Comparison of ENCODE assay signal across 20 mouse cellular contexts in genomic region chr14:38547257-38547656, GRCm38 (mm10).
DNase-seq lines count a peak whose midpoint lies in the region; ATAC-seq and TF ChIP-seq lines count a peak whose summit lies in the region.
"Had no signal": no experiment of that assay in that cellular context is flagged by ENCODE, and none has a peak within 500 bp of the region (broad histone marks: within the 10 kb centered on the region; RNA-seq: fewer than 3 reads in every experiment).

No protein-coding gene starts in this region.

- H3K27ac ChIP-seq in midbrain, embryonic 12.5 days (replicated peaks): no peak overlapping the region
- H3K27ac ChIP-seq in midbrain, embryonic 10.5 days (replicated peaks): no peak overlapping the region
- H3K27ac ChIP-seq in MEL (ENCODE audit: control insufficient read depth, low read depth, low read length): peak overlapping the region; percentile 100
- H3K27ac ChIP-seq: embryonic facial prominence, embryonic 12.5 days; heart, adult 2 months; heart, embryonic 15.5 days; hindbrain, embryonic 15.5 days had no signal

- no peak for DNase-seq in frontal cortex, postnatal 14 days (ENCODE audit: low spot score in 2 of 2)
- DNase-seq in midbrain, embryonic 10.5 days (ENCODE audit: low spot score): no peak
- DNase-seq in MEL (ENCODE audit: low read depth, low spot score): peak; percentile 98
- peak; percentile 42 for DNase-seq in brain, adult 2 months (ENCODE audit: low read depth, low spot score)
- DNase-seq in left cerebral cortex, adult 11 months (ENCODE audit: low spot score): no peak
- DNase-seq: adrenal gland, adult 8-10 months; adrenal gland, postnatal 36 days; cerebellum, adult 11-12 months; cerebellum, adult 9-10 months; cerebellum, postnatal 25 days; gastrocnemius, postnatal 14 days; heart, adult 2 months; heart, postnatal 14 days had no signal

- H3K9ac ChIP-seq in midbrain, embryonic 12.5 days (replicated peaks): no peak overlapping the region
- H3K9ac ChIP-seq in MEL (ENCODE audit: control insufficient read depth, low read depth, low read length, poor library complexity, severe bottlenecking): no peak overlapping the region
- H3K9ac ChIP-seq: embryonic facial prominence, embryonic 12.5 days; heart, embryonic 15.5 days; hindbrain, embryonic 15.5 days had no signal

- no peaks in the 10 kb centered on the region for H3K27me3 ChIP-seq in midbrain, embryonic 12.5 days
- H3K27me3 ChIP-seq in midbrain, embryonic 10.5 days (ENCODE audit: low read depth, poor library complexity, severe bottlenecking): no peaks in the 10 kb centered on the region
- no peaks in the 10 kb centered on the region for H3K27me3 ChIP-seq in MEL (ENCODE audit: control insufficient read depth in 1 of 2, insufficient read depth in 2 of 2, low read length in 2 of 2)
- H3K27me3 ChIP-seq: CH12.LX; embryonic facial prominence, embryonic 12.5 days; heart, embryonic 15.5 days; hindbrain, embryonic 15.5 days had no signal

- peak; percentile 98 for TF ChIP-seq EP300 in MEL (IDR thresholded peaks at IDR 0.05; ENCODE audit: low read depth in 1 of 2, low read length in 2 of 2)

- no peaks in the 10 kb centered on the region for H3K36me3 ChIP-seq in midbrain, embryonic 12.5 days
- H3K36me3 ChIP-seq in midbrain, embryonic 10.5 days: no peaks in the 10 kb centered on the region
- peaks cover 0 to 31% of the 10 kb centered on the region in 2 experiments; a peak in 2 of 4 replicates for H3K36me3 ChIP-seq in MEL (ENCODE audit: control insufficient read depth in 1 of 2, insufficient read depth in 2 of 2, low read length in 2 of 2)
- H3K36me3 ChIP-seq: embryonic facial prominence, embryonic 12.5 days; heart, embryonic 15.5 days; hindbrain, embryonic 15.5 days had no signal

- TF ChIP-seq RAD21 in MEL (IDR thresholded peaks at IDR 0.05; ENCODE audit: low read depth, low read length): no peak

- TF ChIP-seq POLR2A in MEL (IDR thresholded peaks at IDR 0.05; ENCODE audit: control insufficient read depth in 1 of 2, insufficient read depth in 1 of 2, low read depth in 1 of 2, low read length in 2 of 2, poor library complexity in 1 of 2): no peak

- 44% methylated on average over 2 of the region's 2 CpGs for WGBS in midbrain, embryonic 12.5 days
- WGBS in midbrain, embryonic 10.5 days: 67% methylated on average over 2 of the region's 2 CpGs

- no peaks in the 10 kb centered on the region for H3K79me2 ChIP-seq in MEL (ENCODE audit: control insufficient read depth, insufficient read depth, low read length, poor library complexity)

- no peaks in the 10 kb centered on the region for H3K9me3 ChIP-seq in midbrain, embryonic 12.5 days
- no peaks in the 10 kb centered on the region for H3K9me3 ChIP-seq in midbrain, embryonic 10.5 days (replicated peaks)
- H3K9me3 ChIP-seq in MEL (replicated peaks; ENCODE audit: insufficient read depth, low read length): no peaks in the 10 kb centered on the region
- H3K9me3 ChIP-seq: embryonic facial prominence, embryonic 12.5 days; heart, embryonic 15.5 days; hindbrain, embryonic 15.5 days had no signal

- H3K4me3 ChIP-seq in midbrain, embryonic 12.5 days: no peak overlapping the region
- H3K4me3 ChIP-seq in midbrain, embryonic 10.5 days: no peak overlapping the region
- H3K4me3 ChIP-seq in MEL (ENCODE audit: control insufficient read depth in 1 of 2, insufficient read depth in 1 of 2, low read depth in 2 of 2, low read length in 2 of 2): no peak overlapping the region
- H3K4me3 ChIP-seq: embryonic facial prominence, embryonic 12.5 days; heart, adult 2 months; heart, embryonic 15.5 days; hindbrain, embryonic 15.5 days had no signal

- H3K4me2 ChIP-seq in midbrain, embryonic 12.5 days (replicated peaks): no peak overlapping the region
- H3K4me2 ChIP-seq: embryonic facial prominence, embryonic 12.5 days; heart, embryonic 11.5 days; heart, embryonic 15.5 days; hindbrain, embryonic 15.5 days had no signal

- no peak for TF ChIP-seq CTCF in MEL (IDR thresholded peaks at IDR 0.05 in 2 of 3, conservative IDR thresholded peaks at IDR 0.05 in 1 of 3; ENCODE audit: control insufficient read depth in 1 of 3, insufficient read depth in 1 of 3, low read depth in 2 of 3, low read length in 3 of 3, poor library complexity in 1 of 3, severe bottlenecking in 1 of 3)

- no peaks in the 10 kb centered on the region for H3K4me1 ChIP-seq in midbrain, embryonic 12.5 days
- H3K4me1 ChIP-seq in midbrain, embryonic 10.5 days: no peaks in the 10 kb centered on the region; the same call in 1 of the 2 replicates
- H3K4me1 ChIP-seq in MEL (ENCODE audit: control insufficient read depth in 1 of 2, insufficient read depth in 2 of 2, low read length in 2 of 2): peaks cover 17 to 34% of the 10 kb centered on the region in 2 experiments
- H3K4me1 ChIP-seq: embryonic facial prominence, embryonic 12.5 days; heart, embryonic 15.5 days; hindbrain, embryonic 15.5 days had no signal

- ATAC-seq in frontal cortex, adult (ENCODE audit: low TSS enrichment): peak; percentile 64
- peak; percentile 44; the same call in 1 of the 2 replicates for ATAC-seq in midbrain, embryonic 12.5 days (ENCODE audit: low FRiP score, low read depth)

TF ChIP-seq in MEL, 35 proteins besides CTCF, POLR2A, EP300 and RAD21:
- TF ChIP-seq KAT2A (conservative IDR thresholded peaks at IDR 0.05; ENCODE audit: low read depth, low read length): no peak; the same call in 1 of the 2 replicates
- peak; percentile 99 for TF ChIP-seq GATA1 (IDR thresholded peaks at IDR 0.05; ENCODE audit: low read depth, low read length)
- TF ChIP-seq NRF1 (IDR thresholded peaks at IDR 0.05; ENCODE audit: insufficient read depth, low read depth, low read length, poor library complexity, severe bottlenecking): no peak
- no peak for TF ChIP-seq USF1 (IDR thresholded peaks at IDR 0.05; ENCODE audit: low read depth, low read length)
- no peak for TF ChIP-seq CHD1 (IDR thresholded peaks at IDR 0.05; ENCODE audit: low read depth, low read length)
- no peak for TF ChIP-seq ELF1 (IDR thresholded peaks at IDR 0.05; ENCODE audit: low read depth, low read length)
- peak; percentile 38; the same call in 1 of the 2 replicates for TF ChIP-seq MEF2A (IDR thresholded peaks at IDR 0.05; ENCODE audit: extremely low read depth, insufficient replicate concordance, low read depth, low read length, poor library complexity, severe bottlenecking)
- TF ChIP-seq MAX (IDR thresholded peaks at IDR 0.05; ENCODE audit: low read length): peak; percentile 37; the same call in 1 of the 2 replicates
- peak; percentile 93 for TF ChIP-seq TAL1 (IDR thresholded peaks at IDR 0.05; ENCODE audit: low read length)
- peak; percentile 60 for TF ChIP-seq MXI1 (IDR thresholded peaks at IDR 0.05; ENCODE audit: low read depth, low read length)
- TF ChIP-seq USF2 (IDR thresholded peaks at IDR 0.05; ENCODE audit: borderline replicate concordance in 1 of 2, insufficient read depth in 1 of 2, low read depth in 1 of 2, low read length in 2 of 2): no peak
- TF ChIP-seq GABPA (IDR thresholded peaks at IDR 0.05; ENCODE audit: low read depth, low read length): no peak
- TF ChIP-seq MYB (IDR thresholded peaks at IDR 0.05; ENCODE audit: low read depth, low read length): no peak
- peak; percentile 91 for TF ChIP-seq JUND (IDR thresholded peaks at IDR 0.05; ENCODE audit: low read depth, low read length)
- TF ChIP-seq MYC (IDR thresholded peaks at IDR 0.05; ENCODE audit: low read depth, low read length): peak; percentile 87; the same call in 1 of the 2 replicates
- TF ChIP-seq TBP (IDR thresholded peaks at IDR 0.05; ENCODE audit: low read depth, low read length): no peak; the same call in 1 of the 2 replicates
- TF ChIP-seq ZC3H11A (IDR thresholded peaks at IDR 0.05; ENCODE audit: low read depth, low read length): no peak
- TF ChIP-seq ZNF384 (IDR thresholded peaks at IDR 0.05; ENCODE audit: low read depth, low read length): no peak
- TF ChIP-seq TCF12 (IDR thresholded peaks at IDR 0.05; ENCODE audit: low read depth, low read length): peak; percentile 98
- no peak for TF ChIP-seq MAZ (IDR thresholded peaks at IDR 0.05; ENCODE audit: low read depth, low read length)
- peak; percentile 100 for TF ChIP-seq ETS1 (IDR thresholded peaks at IDR 0.05; ENCODE audit: low read depth, low read length)
- no peak for TF ChIP-seq ZMIZ1 (IDR thresholded peaks at IDR 0.05; ENCODE audit: low read depth, low read length)
- no peak for TF ChIP-seq E2F4 (IDR thresholded peaks at IDR 0.05; ENCODE audit: borderline replicate concordance, low read depth, low read length)
- peak; percentile 96 for TF ChIP-seq RCOR1 (IDR thresholded peaks at IDR 0.05; ENCODE audit: low read depth, low read length)
- no peak; the same call in 1 of the 2 replicates for TF ChIP-seq HCFC1 (IDR thresholded peaks at IDR 0.05; ENCODE audit: low read depth, low read length)
- no peak for TF ChIP-seq UBTF (IDR thresholded peaks at IDR 0.05; ENCODE audit: borderline replicate concordance, insufficient read depth, low read depth, low read length)
- TF ChIP-seq SIN3A (IDR thresholded peaks at IDR 0.05; ENCODE audit: low read length): peak; percentile 87
- no peak for TF ChIP-seq CHD2 (IDR thresholded peaks at IDR 0.05; ENCODE audit: low read length)
- no peak for TF ChIP-seq NELFE (IDR thresholded peaks at IDR 0.05; ENCODE audit: low read depth, low read length)
- TF ChIP-seq SMC3 (IDR thresholded peaks at IDR 0.05; ENCODE audit: low read depth, low read length): no peak
- 0 out of 2 replicates have a peak, but pooled peaks have one; percentile 31 for TF ChIP-seq POLR2AphosphoS2 (IDR thresholded peaks at IDR 0.05; ENCODE audit: low read length)
- TF ChIP-seq ZKSCAN1 (IDR thresholded peaks at IDR 0.05; ENCODE audit: low read depth, low read length): no peak
- TF ChIP-seq BHLHE40 (IDR thresholded peaks at IDR 0.05; ENCODE audit: borderline replicate concordance, low read depth, low read length): no peak
- TF ChIP-seq POLR2AphosphoS5 (IDR thresholded peaks at IDR 0.05; ENCODE audit: borderline replicate concordance, low read depth, low read length): no peak
- peak; percentile 61; the same call in 1 of the 2 replicates for TF ChIP-seq MAFK (IDR thresholded peaks at IDR 0.05; ENCODE audit: borderline replicate concordance, low read depth, low read length)
TF ChIP-seq in MEL: peak in this region for 13.

Comparison
In these comparisons a context has a peak if more than half of its experiments do, and no peak if none do; other contexts are left out.
1. DNase-seq: peak in MEL (single experiment) and brain, adult 2 months (single experiment); none in frontal cortex, postnatal 14 days (0 of 2), midbrain, embryonic 10.5 days (single experiment) and left cerebral cortex, adult 11 months (single experiment).